Mouse (Mus musculus): ENCODE results near the gene Ncam2. TPM values are rescaled to one million over a fixed set of nuclear protein-coding genes. Genes with fewer than 3 reads are reported as not detected.
A peak's percentile ranks its signal among the peaks of the same experiment; 100 is the strongest.

The Ncam2 gene
- polyA plus RNA-seq (2015; fragmentation: Nextera tagmentation; extraction: Ambion mirVana): not detected in 2 replicates

DNA sequence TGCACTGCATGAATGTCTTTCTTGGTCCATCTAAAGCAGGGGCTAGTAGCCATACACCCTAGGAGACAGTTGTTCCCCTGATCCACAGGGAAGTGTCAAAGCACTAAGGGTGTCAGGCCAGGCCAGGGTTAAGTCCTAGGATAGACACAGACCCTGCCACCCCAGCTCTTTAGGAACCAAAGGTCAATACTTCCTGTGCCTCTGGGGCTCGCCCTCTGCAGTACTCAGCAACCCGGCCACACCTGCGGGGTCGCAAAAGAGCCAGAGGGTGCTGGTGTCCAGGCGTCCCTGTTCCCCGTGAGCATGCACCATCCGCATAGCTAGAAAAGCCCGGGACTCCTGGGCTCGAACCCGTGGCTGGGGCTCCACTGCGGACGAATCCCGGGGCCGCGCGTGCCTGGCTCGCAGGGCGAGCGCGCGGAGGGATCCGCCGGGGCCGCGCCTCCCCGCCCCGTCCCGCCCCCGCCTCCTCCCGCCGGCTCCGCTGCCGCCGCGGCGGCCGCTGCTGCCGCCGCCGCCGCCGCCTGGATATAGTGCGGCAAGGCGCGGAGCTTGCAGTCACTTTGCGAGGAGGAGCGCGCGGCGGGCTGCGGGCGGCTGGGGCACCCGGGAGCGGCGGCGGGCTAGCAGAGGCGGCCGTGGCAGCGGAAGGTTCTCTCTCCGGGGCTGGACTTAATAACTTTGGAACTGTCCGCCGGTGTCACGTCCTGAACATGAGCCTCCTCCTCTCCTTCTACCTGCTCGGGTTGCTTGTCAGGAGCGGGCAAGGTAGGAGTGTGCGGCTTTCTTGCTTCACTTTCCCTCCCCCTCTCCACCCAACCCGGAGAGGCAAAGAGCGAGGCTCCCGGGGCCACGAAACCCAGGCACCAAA lies at the start of gene Ncam2:
TSS of gene Ncam2 (plus strand) at position 497 of the 871 bp plus-strand sequence.
- Histone ChIP-seq H3K4me3 (ENCODE audit: low read depth, low read length) (peak within 1 kb of the TSS; percentile 43), H3K9ac (replicated peaks) (no peak within 1 kb of the TSS), H3K9me3 (ENCODE audit: low read length) (no peaks in the 10 kb centered on the region), H3K27ac (ENCODE audit: low read depth) (no peak within 1 kb of the TSS), H3K27me3 (ENCODE audit: insufficient read depth, low read length) (peaks cover 12% of the 10 kb centered on the region), H3K4me2 (ENCODE audit: low read depth, low read length) (peak within 1 kb of the TSS; percentile 78), H3K4me1 (ENCODE audit: insufficient read depth) (peaks cover 2% of the 10 kb centered on the region; the same call in 1 of the 2 replicates), H3K36me3 (replicated peaks; ENCODE audit: insufficient read depth, low read length) (no peaks in the 10 kb centered on the region)
- ATAC-seq: peak; percentile 88
- peak; percentile 52 for DNase-seq
- 1% methylated on average over 62 of the region's 70 CpGs for whole genome bisulfite sequencing (ENCODE audit: insufficient replicate concordance)
- TF ChIP-seq EP300 (IDR thresholded peaks at IDR 0.05; ENCODE audit: low read depth): no peak
- TF ChIP-seq CTCF (IDR thresholded peaks at IDR 0.05; ENCODE audit: low read depth): no peak

GRCm38 (mm10) chr16:81170828-81171227 lies 29.7 kb upstream of the Ncam2 start:
- no peaks in the 10 kb centered on the region for H3K36me3 ChIP-seq (replicated peaks; ENCODE audit: insufficient read depth, low read length)
- no peak overlapping the region for H3K9ac ChIP-seq (replicated peaks)
- ATAC-seq (no peak), DNase-seq (no peak)
- 77% methylated on average over 2 of the region's 2 CpGs for WGBS (ENCODE audit: insufficient replicate concordance)
- H3K4me2 ChIP-seq (ENCODE audit: low read depth, low read length): no peak overlapping the region
- H3K27me3 ChIP-seq (ENCODE audit: insufficient read depth, low read length): no peaks in the 10 kb centered on the region
- no peaks in the 10 kb centered on the region for H3K4me1 ChIP-seq (ENCODE audit: insufficient read depth)
- no peak overlapping the region for H3K4me3 ChIP-seq (ENCODE audit: low read depth, low read length)
- no peak overlapping the region for H3K27ac ChIP-seq (ENCODE audit: low read depth)
- no peaks in the 10 kb centered on the region for H3K9me3 ChIP-seq (ENCODE audit: low read length)
- TF ChIP-seq EP300 (IDR thresholded peaks at IDR 0.05; ENCODE audit: low read depth) (no peak), CTCF (IDR thresholded peaks at IDR 0.05; ENCODE audit: low read depth) (no peak)

GRCm38 (mm10) chr16:81175302-81175943 lies 25.1 kb upstream of the Ncam2 start:
- Histone ChIP-seq H3K4me2 (ENCODE audit: low read depth, low read length) (no peak overlapping the region), H3K27me3 (ENCODE audit: insufficient read depth, low read length) (no peaks in the 10 kb centered on the region), H3K27ac (ENCODE audit: low read depth) (no peak overlapping the region), H3K9ac (replicated peaks) (no peak overlapping the region), H3K36me3 (replicated peaks; ENCODE audit: insufficient read depth, low read length) (no peaks in the 10 kb centered on the region), H3K4me1 (ENCODE audit: insufficient read depth) (no peaks in the 10 kb centered on the region), H3K9me3 (ENCODE audit: low read length) (no peaks in the 10 kb centered on the region), H3K4me3 (ENCODE audit: low read depth, low read length) (no peak overlapping the region)
- DNase-seq (no peak), ATAC-seq (no peak)
- no peak for TF ChIP-seq EP300 (IDR thresholded peaks at IDR 0.05; ENCODE audit: low read depth)
- peak; percentile 23 for TF ChIP-seq CTCF (IDR thresholded peaks at IDR 0.05; ENCODE audit: low read depth)
- 46% methylated on average over 8 of the region's 8 CpGs for WGBS (ENCODE audit: insufficient replicate concordance)

GRCm38 (mm10) chr16:81179801-81180200 lies 20.7 kb upstream of the Ncam2 start:
- H3K27me3 ChIP-seq (ENCODE audit: insufficient read depth, low read length): no peaks in the 10 kb centered on the region
- H3K4me2 ChIP-seq (ENCODE audit: low read depth, low read length): no peak overlapping the region
- H3K4me1 ChIP-seq (ENCODE audit: insufficient read depth): no peaks in the 10 kb centered on the region
- H3K36me3 ChIP-seq (replicated peaks; ENCODE audit: insufficient read depth, low read length): no peaks in the 10 kb centered on the region
- H3K9ac ChIP-seq (replicated peaks): no peak overlapping the region
- H3K9me3 ChIP-seq (ENCODE audit: low read length): no peaks in the 10 kb centered on the region
- 73% methylated on average over 5 of the region's 5 CpGs for WGBS (ENCODE audit: insufficient replicate concordance)
- DNase-seq (no peak), ATAC-seq (no peak)
- H3K27ac ChIP-seq (ENCODE audit: low read depth): no peak overlapping the region
- H3K4me3 ChIP-seq (ENCODE audit: low read depth, low read length): no peak overlapping the region
- no peak for TF ChIP-seq EP300 (IDR thresholded peaks at IDR 0.05; ENCODE audit: low read depth)
- TF ChIP-seq CTCF (IDR thresholded peaks at IDR 0.05; ENCODE audit: low read depth): no peak

DNA sequence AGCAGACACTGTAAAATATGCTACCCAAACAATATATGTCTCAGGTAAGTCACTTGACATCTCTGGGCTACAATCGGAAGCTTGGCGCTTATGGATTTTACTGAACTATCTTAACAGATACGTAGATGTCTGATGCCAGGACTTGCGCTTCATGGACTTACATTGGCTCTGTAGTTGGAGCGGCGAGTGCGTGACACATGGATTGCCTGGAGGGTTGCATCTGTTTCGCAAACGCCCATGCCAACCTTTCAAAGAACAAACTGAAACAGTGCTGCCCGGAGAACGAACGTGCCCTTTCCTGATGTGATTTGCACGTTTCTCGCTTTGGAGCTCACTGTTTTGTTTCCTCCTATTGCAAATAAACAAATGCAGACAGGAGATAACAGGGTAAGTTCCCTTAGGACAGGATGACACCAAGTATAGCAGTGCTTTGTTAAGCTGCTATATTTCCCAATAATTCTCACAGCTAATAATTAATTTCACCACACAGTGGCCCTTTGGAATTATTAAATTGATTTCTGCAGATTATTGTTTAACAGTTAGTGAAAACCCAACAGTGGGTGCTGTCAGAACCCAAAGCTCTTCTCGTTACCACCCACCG lies 12.8 kb upstream of the Ncam2 start:
- H3K9me3 ChIP-seq (ENCODE audit: low read length): no peaks in the 10 kb centered on the region
- no peak overlapping the region for H3K4me3 ChIP-seq (ENCODE audit: low read depth, low read length)
- WGBS (ENCODE audit: insufficient replicate concordance): 74% methylated on average over 16 of the region's 16 CpGs

DNA sequence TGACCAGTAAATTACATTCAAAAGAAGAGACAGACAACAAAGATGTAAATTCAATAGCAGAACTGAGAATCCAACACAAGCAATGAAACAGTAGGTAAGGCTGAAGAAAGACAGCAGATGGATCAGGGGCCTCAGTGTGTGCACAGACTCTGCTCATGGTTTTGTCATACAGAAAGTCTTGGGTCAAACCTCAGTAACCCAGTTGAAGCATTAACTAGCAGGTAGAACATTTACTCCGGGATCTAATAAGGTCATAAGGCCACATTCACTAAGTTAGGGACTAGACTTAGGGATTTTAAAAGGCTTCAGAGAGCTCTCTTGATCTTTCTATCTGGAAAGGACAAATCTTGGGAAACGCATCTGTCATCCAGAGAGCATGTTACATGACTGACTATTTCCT lies 8.9 kb upstream of the Ncam2 start:
- TF ChIP-seq CTCF (IDR thresholded peaks at IDR 0.05; ENCODE audit: low read depth) (no peak), EP300 (IDR thresholded peaks at IDR 0.05; ENCODE audit: low read depth) (no peak)
- Histone ChIP-seq H3K9me3 (ENCODE audit: low read length) (no peaks in the 10 kb centered on the region), H3K36me3 (replicated peaks; ENCODE audit: insufficient read depth, low read length) (no peaks in the 10 kb centered on the region), H3K4me1 (ENCODE audit: insufficient read depth) (no peaks in the 10 kb centered on the region), H3K4me2 (ENCODE audit: low read depth, low read length) (no peak overlapping the region), H3K27me3 (ENCODE audit: insufficient read depth, low read length) (no peaks in the 10 kb centered on the region), H3K4me3 (ENCODE audit: low read depth, low read length) (no peak overlapping the region), H3K9ac (replicated peaks) (no peak overlapping the region), H3K27ac (ENCODE audit: low read depth) (no peak overlapping the region)
- no peak for ATAC-seq
- WGBS (ENCODE audit: insufficient replicate concordance): 71% methylated on average over 2 of the region's 2 CpGs
- DNase-seq: no peak

More for the DNA sequence above, 12.8 kb upstream of the Ncam2 start:
- H3K4me2 ChIP-seq (ENCODE audit: low read depth, low read length): no peak overlapping the region
- no peaks in the 10 kb centered on the region for H3K4me1 ChIP-seq (ENCODE audit: insufficient read depth)
- no peak overlapping the region for H3K9ac ChIP-seq (replicated peaks)
- DNase-seq (no peak), ATAC-seq (no peak)
- H3K36me3 ChIP-seq (replicated peaks; ENCODE audit: insufficient read depth, low read length): no peaks in the 10 kb centered on the region
- H3K27ac ChIP-seq (ENCODE audit: low read depth): no peak overlapping the region
- TF ChIP-seq CTCF (IDR thresholded peaks at IDR 0.05; ENCODE audit: low read depth) (no peak), EP300 (IDR thresholded peaks at IDR 0.05; ENCODE audit: low read depth) (no peak)
- H3K27me3 ChIP-seq (ENCODE audit: insufficient read depth, low read length): no peaks in the 10 kb centered on the region

Measured in liver, postnatal 0 days (tissue).